Mouse (Mus musculus) lung, postnatal 0 days (tissue): ENCODE data around the gene Rnf222. TPM values are rescaled to one million over a fixed set of nuclear protein-coding genes. Genes with fewer than 3 reads are reported as not detected.

Experiments used
- ATAC-seq: fragments of 200-750 bp; cut with Nextera tagmentation; 2 replicates; pipeline ENCODE4 v1.8.0; 2017; ENCODE audit warnings: moderate library complexity
- DNase-seq: peaks from one replicate; pipeline ENCODE4 v3.0.0-alpha.2; 2016; ENCODE audit warnings: low spot score
- H3K27ac ChIP-seq: fragments of 300-500 bp; sonication (generic); 2 replicates; pipeline ENCODE4 v1.5.1; 2014; ENCODE audit warnings: antibody characterized with exemption, mild to moderate bottlenecking, low read length, mixed read lengths
- H3K27me3 ChIP-seq: fragments of 300-500 bp; sonication (generic); replicated peaks from 2 replicates; pipeline ENCODE4 v1.6.1; 2014; ENCODE audit warnings: low read length, mixed read lengths; ENCODE audit not compliant: insufficient read depth
- H3K36me3 ChIP-seq: fragments of 300-500 bp; sonication (generic); 2 replicates; pipeline ENCODE4 v1.6.1; 2014; ENCODE audit warnings: low read length, mixed read lengths; ENCODE audit not compliant: insufficient read depth
- H3K4me1 ChIP-seq: fragments of 300-500 bp; sonication (generic); 2 replicates; pipeline ENCODE4 v1.6.1; 2014; ENCODE audit warnings: antibody characterized with exemption, low read depth, low read length, mixed read lengths; ENCODE audit not compliant: insufficient read depth
- H3K4me2 ChIP-seq: fragments of 300-500 bp; sonication (generic); replicated peaks from 2 replicates; pipeline ENCODE4 v1.6.1; 2014; ENCODE audit warnings: low read depth, mild to moderate bottlenecking, low read length, moderate library complexity, mixed read lengths
- H3K4me3 ChIP-seq: fragments of 300-500 bp; sonication (generic); 2 replicates; pipeline ENCODE4 v1.5.1; 2014; ENCODE audit warnings: low read depth, low read length
- H3K9ac ChIP-seq: fragments of 300-500 bp; sonication (generic); replicated peaks from 2 replicates; pipeline ENCODE4 v1.6.1; 2014; ENCODE audit warnings: low read depth, mild to moderate bottlenecking
- H3K9me3 ChIP-seq: fragments of 300-500 bp; sonication (generic); 2 replicates; pipeline ENCODE4 v1.6.1; 2016; ENCODE audit warnings: low read length, mixed read lengths
- CTCF ChIP-seq: IDR thresholded peaks from 2 replicates; pipeline ENCODE4 v1.5.1; 2016; ENCODE audit warnings: antibody characterized with exemption, mild to moderate bottlenecking
- EP300 ChIP-seq: IDR thresholded peaks from 2 replicates; pipeline ENCODE4 v1.6.1; 2016; ENCODE audit warnings: antibody characterized with exemption, mild to moderate bottlenecking, control low read depth
- WGBS: fragments of 180-500 bp; shearing (Covaris S2); extraction: QIAGEN DNeasy Blood & Tissue Kit; methylation state at CpG from one replicate; pipeline ENCODE4 v1.1.7; 2014; 5-methylcytosine and 5-hydroxymethylcytosine counted together
- polyA plus RNA-seq: library from polyadenylated mRNA; unstranded; fragments of >200 nt; fragmentation: Nextera tagmentation; extraction: Ambion mirVana; gene quantifications from 2 replicates; pipeline ENCODE4 v1.2.1, GENCODE M21; 2015

The Rnf222 gene
- polyA plus RNA-seq, 1 experiment from 2014 or later = 0.16 TPM

DNA sequence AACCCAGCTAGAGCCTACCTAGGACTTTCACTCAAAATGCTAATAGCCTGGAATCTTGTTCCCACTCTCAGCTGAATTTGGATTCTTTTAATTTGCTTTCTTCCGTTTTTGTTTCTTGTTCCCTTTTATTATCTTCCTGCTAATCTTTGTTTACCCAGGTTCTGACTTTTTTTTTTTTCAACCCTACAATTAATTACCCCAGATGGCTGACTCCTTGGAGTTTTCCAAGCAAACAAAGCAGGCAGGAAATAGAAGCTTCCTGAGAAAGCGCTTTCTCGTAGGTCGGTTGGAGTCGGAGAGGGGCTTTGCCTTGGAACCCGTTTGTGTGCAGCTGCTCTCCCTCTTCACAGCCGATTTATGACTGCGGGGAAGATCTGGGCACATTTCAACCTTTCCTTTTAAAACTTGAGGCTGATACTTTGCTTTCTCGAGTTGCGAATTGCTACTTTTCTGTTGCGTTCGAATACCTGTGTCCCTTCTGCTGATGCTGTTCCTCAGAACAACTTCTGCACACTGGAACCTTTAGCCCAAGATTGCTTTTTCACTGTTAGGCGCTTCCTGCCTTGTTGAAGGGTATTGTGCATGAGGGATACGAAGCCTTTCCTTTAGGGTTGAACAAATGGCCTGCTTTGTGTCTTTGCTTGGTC, 23.3 kb downstream of the Rnf222 start:
- ATAC-seq = peak; percentile 63
- peak; percentile 50 for DNase-seq
- 28% methylated on average over 14 of the region's 14 CpGs for WGBS
- TF ChIP-seq CTCF = no peak
- TF ChIP-seq EP300 = peak; percentile 59; the same call in 1 of the 2 replicates
- no peak overlapping the region for H3K4me3 ChIP-seq
- no peaks in the 10 kb centered on the region for H3K4me1 ChIP-seq
- no peaks in the 10 kb centered on the region for H3K9me3 ChIP-seq
- no peaks in the 10 kb centered on the region for H3K36me3 ChIP-seq
- peak overlapping the region; percentile 64 for H3K27ac ChIP-seq
- H3K27me3 ChIP-seq = no peaks in the 10 kb centered on the region
- H3K4me2 ChIP-seq = peak overlapping the region; percentile 28; the same call in 1 of the 2 replicates
- no peak overlapping the region for H3K9ac ChIP-seq

DNA sequence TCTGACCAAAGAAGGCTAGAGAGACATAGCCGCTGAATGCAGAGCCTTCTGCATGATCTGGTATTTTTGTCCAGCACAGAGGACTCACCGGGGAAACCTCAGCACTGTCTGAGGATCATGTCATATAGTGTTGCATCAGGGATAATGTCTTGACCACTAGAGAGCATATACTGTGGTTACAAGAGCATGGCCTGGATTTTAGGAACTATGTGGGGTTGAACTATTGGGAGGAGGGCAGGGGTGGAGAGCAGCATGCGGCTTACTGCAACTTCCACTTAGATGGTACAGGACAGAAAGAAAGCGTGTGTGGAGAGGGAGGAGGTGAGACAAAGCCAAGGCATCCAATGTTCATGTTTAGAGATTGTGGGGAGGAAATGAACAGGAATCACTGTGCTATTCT, 26.2 kb downstream of the Rnf222 start:
- Histone ChIP-seq H3K36me3 (no peaks in the 10 kb centered on the region), H3K4me2 (no peak overlapping the region), H3K4me1 (no peaks in the 10 kb centered on the region), H3K9me3 (no peaks in the 10 kb centered on the region), H3K27ac (no peak overlapping the region), H3K9ac (no peak overlapping the region), H3K4me3 (no peak overlapping the region), H3K27me3 (no peaks in the 10 kb centered on the region)
- DNase-seq = no peak
- whole genome bisulfite sequencing = 88% methylated on average over 4 of the region's 4 CpGs
- ATAC-seq = no peak
- TF ChIP-seq EP300 (no peak), CTCF (no peak)

DNA sequence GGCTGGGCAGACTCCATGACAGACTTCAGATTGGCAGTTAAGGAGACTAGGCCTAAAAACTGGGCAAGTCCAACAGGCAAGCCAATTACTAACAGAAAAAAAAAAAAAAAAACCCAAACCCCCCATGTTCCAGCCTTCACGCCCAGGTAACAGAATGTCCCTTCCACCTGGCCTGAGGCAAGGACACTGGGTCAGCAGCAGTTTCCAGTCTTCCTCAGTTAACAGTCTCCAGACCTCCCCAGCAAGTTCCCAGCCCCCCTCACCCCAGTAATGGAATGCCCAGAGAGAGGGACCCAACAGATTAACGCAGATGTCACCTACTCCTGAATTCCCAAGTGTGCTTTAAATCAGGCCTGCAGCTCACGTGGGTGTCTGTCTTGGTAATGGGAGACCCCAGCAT, 34.8 kb downstream of the Rnf222 start:
- Histone ChIP-seq H3K4me3 (no peak overlapping the region), H3K27me3 (no peaks in the 10 kb centered on the region), H3K27ac (no peak overlapping the region), H3K36me3 (no peaks in the 10 kb centered on the region), H3K4me1 (no peaks in the 10 kb centered on the region), H3K4me2 (no peak overlapping the region), H3K9me3 (no peaks in the 10 kb centered on the region), H3K9ac (no peak overlapping the region)
- ATAC-seq (no peak), DNase-seq (no peak)
- TF ChIP-seq EP300 = no peak
- no peak for TF ChIP-seq CTCF
- WGBS = 67% methylated on average over 3 of the region's 3 CpGs

GRCm38 (mm10) chr11:68924749-68925148, 36.4 kb downstream of the Rnf222 start:
- H3K9me3 ChIP-seq = no peaks in the 10 kb centered on the region
- no peak overlapping the region for H3K4me2 ChIP-seq
- no peaks in the 10 kb centered on the region for H3K36me3 ChIP-seq
- H3K27me3 ChIP-seq = no peaks in the 10 kb centered on the region
- no peak overlapping the region for H3K9ac ChIP-seq
- no peak overlapping the region for H3K27ac ChIP-seq
- TF ChIP-seq CTCF (no peak), EP300 (no peak)
- H3K4me3 ChIP-seq = no peak overlapping the region
- 85% methylated on average over 2 of the region's 2 CpGs for WGBS
- no peak for DNase-seq
- H3K4me1 ChIP-seq = no peaks in the 10 kb centered on the region
- ATAC-seq = no peak

- no peaks in the 10 kb centered on the region for H3K27me3 ChIP-seq
- no peaks in the 10 kb centered on the region for H3K36me3 ChIP-seq
- no peak within 1 kb of the TSS for H3K4me2 ChIP-seq
- WGBS = 78% methylated on average over 3 of the region's 3 CpGs
- H3K4me3 ChIP-seq = no peak within 1 kb of the TSS
- no peak within 1 kb of the TSS for H3K27ac ChIP-seq
- DNase-seq = no peak
- no peak for ATAC-seq
- no peaks in the 10 kb centered on the region for H3K4me1 ChIP-seq
- H3K9ac ChIP-seq = no peak within 1 kb of the TSS
- TF ChIP-seq EP300 (no peak), CTCF (no peak)
- no peaks in the 10 kb centered on the region for H3K9me3 ChIP-seq
Observed at GRCm38 (mm10) chr11:68926981-68927380, 38.6 kb downstream of the Rnf222 start, which contains the start of gene Odf4. Gene Odf4, minus strand, starts transcription at chr11:68927081.

DNA sequence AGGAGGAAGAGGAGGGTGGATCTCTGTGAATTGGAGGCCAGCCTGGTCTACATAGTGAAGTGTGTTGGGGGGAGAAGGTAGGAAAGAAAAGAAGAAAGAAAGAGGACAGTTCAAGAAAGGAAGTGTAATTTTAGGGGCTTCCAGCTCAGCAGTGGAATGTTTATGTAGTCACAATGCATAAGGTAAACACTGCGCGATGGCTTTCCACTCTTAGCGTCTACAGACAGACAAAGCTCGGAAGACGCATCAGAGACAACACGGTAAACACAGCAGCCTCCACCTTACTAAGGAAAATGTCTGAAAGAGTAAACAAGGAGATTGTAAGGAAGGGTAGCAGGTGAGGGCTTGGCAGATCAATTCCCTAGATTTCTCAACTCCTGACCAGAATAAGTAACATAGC, 41.6 kb downstream of the Rnf222 start:
- Histone ChIP-seq H3K4me3 (no peak overlapping the region), H3K27ac (no peak overlapping the region), H3K9me3 (no peaks in the 10 kb centered on the region), H3K36me3 (no peaks in the 10 kb centered on the region), H3K9ac (no peak overlapping the region), H3K27me3 (no peaks in the 10 kb centered on the region), H3K4me1 (no peaks in the 10 kb centered on the region), H3K4me2 (no peak overlapping the region)
- no peak for DNase-seq
- ATAC-seq = no peak
- 13% methylated on average over 6 of the region's 6 CpGs for WGBS
- TF ChIP-seq CTCF = no peak
- peak; percentile 66 for TF ChIP-seq EP300
